Mouse (Mus musculus): ENCODE measurements around the gene Ddx11.

Ddx11 gene

GRCm38 (mm10) chr17:66123066-66123815, at the start of gene Ddx11:
Gene Ddx11 (plus strand): TSS chr17:66123520.
- peak; percentile 94 to 99 for DNase-seq (ENCODE audit: low spot score in 2 of 2)

GRCm38 (mm10) chr17:66073971-66074370, 49.3 kb upstream of the Ddx11 start:
- DNase-seq (ENCODE audit: low spot score in 2 of 2) = no peak

GRCm38 (mm10) chr17:66075827-66076173, 47.5 kb upstream of the Ddx11 start:
- DNase-seq (ENCODE audit: low spot score in 2 of 2) = no peak

- peak; percentile 49 to 80 for DNase-seq (ENCODE audit: low spot score in 2 of 2)
These were observed 47.0 kb upstream of the Ddx11 start for GRCm38 (mm10) chr17:66076174-66076927.

- DNase-seq (ENCODE audit: low spot score in 2 of 2) = peak; percentile 94 to 96
These were observed 46.4 kb upstream of the Ddx11 start, which contains the start of gene Ankrd12 for GRCm38 (mm10) chr17:66076934-66077333. Gene Ankrd12 (minus strand): TSS chr17:66077089.

GRCm38 (mm10) chr17:66077437-66077850, 45.9 kb upstream of the Ddx11 start:
- DNase-seq (ENCODE audit: low spot score in 2 of 2) = no peak

GRCm38 (mm10) chr17:66084486-66084885, 38.8 kb upstream of the Ddx11 start:
- DNase-seq (ENCODE audit: low spot score in 2 of 2) = no peak

- DNase-seq (ENCODE audit: low spot score in 2 of 2) = no peak
These were observed 38.3 kb upstream of the Ddx11 start for GRCm38 (mm10) chr17:66085038-66085437.

GRCm38 (mm10) chr17:66090251-66090650, 33.1 kb upstream of the Ddx11 start:
- no peak for DNase-seq (ENCODE audit: low spot score in 2 of 2)

- DNase-seq (ENCODE audit: low spot score in 2 of 2) = no peak
These were observed 31.9 kb upstream of the Ddx11 start for GRCm38 (mm10) chr17:66091392-66091791.

GRCm38 (mm10) chr17:66092065-66092464, 31.3 kb upstream of the Ddx11 start:
- DNase-seq (ENCODE audit: low spot score in 2 of 2) = no peak

GRCm38 (mm10) chr17:66092664-66093063, 30.7 kb upstream of the Ddx11 start:
- no peak for DNase-seq (ENCODE audit: low spot score in 2 of 2)

- DNase-seq (ENCODE audit: low spot score in 2 of 2) = no peak
These were observed 22.5 kb upstream of the Ddx11 start for GRCm38 (mm10) chr17:66100566-66101379.

GRCm38 (mm10) chr17:66101380-66102330, 21.7 kb upstream of the Ddx11 start, which contains the start of gene Ndufv2:
Gene Ndufv2 (minus strand): TSS chr17:66101559.
- DNase-seq (ENCODE audit: low spot score in 2 of 2) = peak; percentile 91 to 96

GRCm38 (mm10) chr17:66104076-66104475, 19.2 kb upstream of the Ddx11 start:
- no peak for DNase-seq (ENCODE audit: low spot score in 2 of 2)

- peak; percentile 64 to 86 for DNase-seq (ENCODE audit: low spot score in 2 of 2)
These were observed 16.6 kb upstream of the Ddx11 start for GRCm38 (mm10) chr17:66106601-66107267.

- DNase-seq (ENCODE audit: low spot score in 2 of 2) = no peak
These were observed 15.9 kb upstream of the Ddx11 start for GRCm38 (mm10) chr17:66107466-66107865.

GRCm38 (mm10) chr17:66108198-66108597, 15.1 kb upstream of the Ddx11 start:
- DNase-seq (ENCODE audit: low spot score in 2 of 2) = no peak

- DNase-seq (ENCODE audit: low spot score in 2 of 2) = no peak
These were observed 12.6 kb upstream of the Ddx11 start for GRCm38 (mm10) chr17:66110746-66111145.

GRCm38 (mm10) chr17:66111402-66111959, 11.8 kb upstream of the Ddx11 start, which contains the start of gene Washc1:
Gene Washc1 (plus strand): TSS chr17:66111545.
- DNase-seq (ENCODE audit: low spot score in 2 of 2) = peak; percentile 87 to 92
